Mouse (Mus musculus): ENCODE data around the gene Gm45521. TPM values are rescaled to one million over a fixed set of nuclear protein-coding genes. Genes with fewer than 3 reads are reported as not detected.

The Gm45521 gene
- polyA plus RNA-seq, 1 experiment from 2014 or later = not detected

DNA sequence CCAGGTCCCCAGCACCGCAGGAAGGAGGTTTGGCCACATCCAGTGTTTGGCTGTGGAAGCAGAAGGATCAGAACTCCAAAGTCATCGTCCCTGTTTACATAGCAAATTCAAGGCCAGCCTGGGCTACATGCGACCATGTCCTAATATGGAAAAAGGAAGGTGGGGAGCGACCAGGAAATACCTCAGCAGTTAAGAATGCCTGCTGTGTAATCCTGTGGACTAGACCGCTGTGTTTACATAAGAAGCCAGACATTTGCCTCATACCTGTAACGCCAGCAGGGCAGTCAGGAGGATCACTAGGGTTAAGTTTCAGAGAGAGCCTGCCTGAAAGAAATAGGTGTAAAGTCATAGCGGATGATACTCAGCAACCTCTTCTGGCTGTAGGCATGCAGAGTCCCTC lies 6.1 kb downstream of the Gm45521 start:
- no peaks in the 10 kb centered on the region for H3K36me3 ChIP-seq (ENCODE audit: control insufficient read depth, insufficient read depth, low read length)
- peak overlapping the region; percentile 4; the same call in 1 of the 2 replicates for H3K27ac ChIP-seq (ENCODE audit: low read length)
- H3K4me2 ChIP-seq (ENCODE audit: low read depth, low read length) = no peak overlapping the region
- WGBS = 42% methylated on average over 7 of the region's 7 CpGs
- H3K4me3 ChIP-seq (replicated peaks; ENCODE audit: low read length) = no peak overlapping the region
- no peak for ATAC-seq (ENCODE audit: insufficient read depth, low FRiP score)
- H3K9ac ChIP-seq (ENCODE audit: low read length) = no peak overlapping the region
- peaks cover 13% of the 10 kb centered on the region for H3K4me1 ChIP-seq (ENCODE audit: control insufficient read depth, insufficient read depth, low read length)
- no peaks in the 10 kb centered on the region for H3K9me3 ChIP-seq (replicated peaks; ENCODE audit: control insufficient read depth, low read length)
- H3K27me3 ChIP-seq (ENCODE audit: control insufficient read depth, insufficient read depth, low read length) = no peaks in the 10 kb centered on the region

DNA sequence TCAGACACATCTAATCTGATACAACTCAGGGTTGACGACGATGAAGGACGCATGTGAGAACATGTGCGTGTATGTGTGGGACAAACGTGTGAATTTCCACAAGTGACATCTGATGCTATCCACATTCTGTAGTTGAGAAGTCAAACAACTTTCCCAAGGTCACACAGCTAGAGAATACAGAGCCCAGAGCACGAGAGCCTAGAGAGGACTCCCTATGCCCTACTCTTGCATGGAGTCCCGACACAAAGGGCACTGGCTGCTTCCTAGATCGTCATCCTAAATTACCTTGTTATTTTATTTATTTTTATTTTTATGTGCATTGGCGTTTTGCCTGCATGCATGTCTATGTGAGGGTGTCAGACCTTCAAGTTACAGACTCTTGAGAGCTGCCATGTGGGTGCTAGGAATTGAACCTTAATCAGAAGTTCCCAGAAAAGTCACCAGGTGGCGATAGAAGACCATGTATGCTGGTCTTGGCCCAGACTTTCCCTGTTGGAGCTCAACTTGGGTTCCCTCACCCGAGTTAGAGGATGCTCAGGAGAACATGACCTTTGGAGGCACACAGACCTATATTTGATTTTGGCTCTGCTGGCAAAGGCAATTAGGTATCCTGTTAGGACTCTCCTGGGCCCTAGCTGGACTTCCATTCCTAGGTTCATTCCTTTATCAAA lies 7.3 kb downstream of the Gm45521 start:
- ATAC-seq (ENCODE audit: insufficient read depth, low FRiP score) = peak; percentile 65; the same call in 1 of the 2 replicates
- no peaks in the 10 kb centered on the region for H3K27me3 ChIP-seq (ENCODE audit: control insufficient read depth, insufficient read depth, low read length)
- H3K4me3 ChIP-seq (replicated peaks; ENCODE audit: low read length) = no peak overlapping the region
- no peaks in the 10 kb centered on the region for H3K36me3 ChIP-seq (ENCODE audit: control insufficient read depth, insufficient read depth, low read length)
- H3K4me1 ChIP-seq (ENCODE audit: control insufficient read depth, insufficient read depth, low read length) = peaks cover 13% of the 10 kb centered on the region
- H3K27ac ChIP-seq (ENCODE audit: low read length) = no peak overlapping the region
- H3K9me3 ChIP-seq (replicated peaks; ENCODE audit: control insufficient read depth, low read length) = no peaks in the 10 kb centered on the region
- no peak overlapping the region for H3K9ac ChIP-seq (ENCODE audit: low read length)
- 45% methylated on average over 11 of the region's 11 CpGs for WGBS
- no peak overlapping the region for H3K4me2 ChIP-seq (ENCODE audit: low read depth, low read length)

DNA sequence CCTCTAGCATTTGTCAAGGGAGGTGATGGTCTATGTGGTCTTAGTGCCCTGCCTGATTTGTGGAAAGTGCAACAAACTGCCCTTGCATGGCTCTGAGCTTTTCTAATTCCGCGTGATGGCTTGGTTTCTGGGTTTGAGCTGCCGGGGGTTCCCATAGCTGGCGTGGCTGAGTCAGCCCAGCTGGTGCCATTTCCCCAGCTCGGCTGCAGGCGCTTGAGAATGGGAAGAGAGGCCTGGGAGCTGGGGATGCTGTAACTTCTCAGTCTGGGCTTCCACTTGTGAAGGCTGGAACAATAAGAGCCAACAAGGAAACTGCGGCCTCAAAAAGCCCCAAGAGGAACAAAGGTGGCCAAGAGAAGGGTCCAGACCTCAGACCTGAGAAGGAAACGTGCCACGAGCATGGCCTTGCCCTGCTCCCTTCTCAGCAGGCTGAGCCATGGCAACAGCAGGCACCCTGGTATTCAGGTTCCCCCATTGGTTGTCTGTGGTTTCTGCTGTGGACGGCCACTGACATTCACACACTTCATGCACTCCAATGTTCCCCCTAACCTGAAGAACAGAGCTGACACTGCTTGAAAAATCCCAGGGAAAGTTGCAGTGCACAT lies 14.9 kb downstream of the Gm45521 start:
- Histone ChIP-seq H3K4me2 (ENCODE audit: low read depth, low read length) (no peak overlapping the region), H3K36me3 (ENCODE audit: control insufficient read depth, insufficient read depth, low read length) (no peaks in the 10 kb centered on the region), H3K4me1 (ENCODE audit: control insufficient read depth, insufficient read depth, low read length) (no peaks in the 10 kb centered on the region), H3K27me3 (ENCODE audit: control insufficient read depth, insufficient read depth, low read length) (no peaks in the 10 kb centered on the region), H3K9me3 (replicated peaks; ENCODE audit: control insufficient read depth, low read length) (no peaks in the 10 kb centered on the region), H3K9ac (ENCODE audit: low read length) (no peak overlapping the region), H3K4me3 (replicated peaks; ENCODE audit: low read length) (no peak overlapping the region), H3K27ac (ENCODE audit: low read length) (no peak overlapping the region)
- ATAC-seq (ENCODE audit: insufficient read depth, low FRiP score) = no peak
- 53% methylated on average over 10 of the region's 10 CpGs for WGBS

GRCm38 (mm10) chr14:7974643-7975042 lies 17.6 kb downstream of the Gm45521 start:
- Histone ChIP-seq H3K9ac (ENCODE audit: low read length) (no peak overlapping the region), H3K27me3 (ENCODE audit: control insufficient read depth, insufficient read depth, low read length) (no peaks in the 10 kb centered on the region), H3K4me1 (ENCODE audit: control insufficient read depth, insufficient read depth, low read length) (no peaks in the 10 kb centered on the region), H3K36me3 (ENCODE audit: control insufficient read depth, insufficient read depth, low read length) (no peaks in the 10 kb centered on the region), H3K27ac (ENCODE audit: low read length) (no peak overlapping the region), H3K9me3 (replicated peaks; ENCODE audit: control insufficient read depth, low read length) (no peaks in the 10 kb centered on the region), H3K4me3 (replicated peaks; ENCODE audit: low read length) (no peak overlapping the region), H3K4me2 (ENCODE audit: low read depth, low read length) (no peak overlapping the region)
- no peak for ATAC-seq (ENCODE audit: insufficient read depth, low FRiP score)
- 88% methylated on average over 1 of the region's 1 CpGs for WGBS

DNA sequence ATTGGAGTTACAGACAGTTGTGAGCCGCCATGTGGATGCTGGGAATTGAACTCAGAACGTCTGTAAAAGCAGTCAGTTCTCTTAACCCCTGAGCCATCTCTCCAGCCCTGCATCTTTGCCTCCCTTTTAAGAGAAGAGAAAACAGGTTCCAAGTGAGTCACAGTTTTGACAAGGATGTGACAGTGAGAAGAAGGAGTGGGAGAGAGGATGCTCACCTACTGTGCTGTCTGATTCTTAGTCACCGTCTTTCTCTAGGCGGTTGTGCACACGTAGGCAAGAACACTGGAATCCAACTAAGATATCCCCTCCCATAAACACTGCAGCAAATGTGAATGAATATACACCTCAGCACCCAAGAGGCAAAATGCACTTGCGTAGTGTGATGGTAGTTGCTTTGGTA lies 18.1 kb downstream of the Gm45521 start:
- H3K27me3 ChIP-seq (ENCODE audit: control insufficient read depth, insufficient read depth, low read length) = no peaks in the 10 kb centered on the region
- no peaks in the 10 kb centered on the region for H3K36me3 ChIP-seq (ENCODE audit: control insufficient read depth, insufficient read depth, low read length)
- no peak overlapping the region for H3K27ac ChIP-seq (ENCODE audit: low read length)
- 80% methylated on average over 6 of the region's 6 CpGs for WGBS
- no peak overlapping the region for H3K4me2 ChIP-seq (ENCODE audit: low read depth, low read length)
- H3K9ac ChIP-seq (ENCODE audit: low read length) = no peak overlapping the region
- no peak for ATAC-seq (ENCODE audit: insufficient read depth, low FRiP score)
- H3K4me1 ChIP-seq (ENCODE audit: control insufficient read depth, insufficient read depth, low read length) = no peaks in the 10 kb centered on the region
- no peak overlapping the region for H3K4me3 ChIP-seq (replicated peaks; ENCODE audit: low read length)
- no peaks in the 10 kb centered on the region for H3K9me3 ChIP-seq (replicated peaks; ENCODE audit: control insufficient read depth, low read length)

DNA sequence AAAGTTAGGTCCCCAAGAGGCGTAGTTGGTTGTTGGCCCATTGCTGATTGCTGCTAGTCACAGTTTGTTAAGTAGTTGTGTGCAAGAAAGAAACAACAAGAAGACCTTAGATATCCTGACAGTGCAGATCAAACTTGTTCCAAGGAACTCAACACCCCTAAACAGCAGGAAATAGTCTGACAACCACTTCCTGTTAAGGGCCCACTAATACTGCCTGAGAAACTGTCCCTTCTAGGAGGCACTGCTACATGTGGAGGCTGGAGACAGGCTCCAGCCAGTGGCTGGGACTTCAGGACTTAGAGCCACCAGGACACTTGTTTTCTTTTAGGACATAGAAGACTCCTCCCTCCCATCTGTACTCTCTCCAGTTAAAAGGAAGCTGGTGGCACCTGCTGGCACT lies 20.4 kb downstream of the Gm45521 start:
- no peak overlapping the region for H3K4me3 ChIP-seq (replicated peaks; ENCODE audit: low read length)
- no peak overlapping the region for H3K4me2 ChIP-seq (ENCODE audit: low read depth, low read length)
- no peaks in the 10 kb centered on the region for H3K27me3 ChIP-seq (ENCODE audit: control insufficient read depth, insufficient read depth, low read length)
- no peak overlapping the region for H3K9ac ChIP-seq (ENCODE audit: low read length)
- ATAC-seq (ENCODE audit: insufficient read depth, low FRiP score) = no peak
- H3K4me1 ChIP-seq (ENCODE audit: control insufficient read depth, insufficient read depth, low read length) = no peaks in the 10 kb centered on the region
- no peaks in the 10 kb centered on the region for H3K36me3 ChIP-seq (ENCODE audit: control insufficient read depth, insufficient read depth, low read length)
- no peak overlapping the region for H3K27ac ChIP-seq (ENCODE audit: low read length)
- H3K9me3 ChIP-seq (replicated peaks; ENCODE audit: control insufficient read depth, low read length) = no peaks in the 10 kb centered on the region
- WGBS = 91% methylated on average over 1 of the region's 1 CpGs

DNA sequence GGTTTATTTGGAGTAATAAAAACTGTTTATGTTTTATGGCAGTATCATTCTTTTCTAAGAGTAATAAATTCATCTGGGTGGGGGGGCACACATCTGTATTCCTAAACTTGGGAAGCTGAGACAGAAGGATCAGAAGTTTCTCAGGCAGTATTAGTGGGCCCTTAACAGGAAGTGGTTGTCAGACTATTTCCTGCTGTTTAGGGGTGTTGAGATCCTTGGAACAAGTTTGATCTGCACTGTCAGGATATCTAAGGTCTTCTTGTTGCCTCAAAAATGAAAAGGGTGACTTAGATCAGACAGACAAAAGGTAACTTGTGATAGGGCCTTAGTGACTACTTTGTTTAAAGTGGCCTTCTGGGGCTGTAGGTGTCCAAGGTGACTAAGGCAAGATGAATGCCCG lies 21.1 kb downstream of the Gm45521 start:
- H3K36me3 ChIP-seq (ENCODE audit: control insufficient read depth, insufficient read depth, low read length) = no peaks in the 10 kb centered on the region
- no peak overlapping the region for H3K4me3 ChIP-seq (replicated peaks; ENCODE audit: low read length)
- ATAC-seq (ENCODE audit: insufficient read depth, low FRiP score) = no peak
- no peak overlapping the region for H3K4me2 ChIP-seq (ENCODE audit: low read depth, low read length)
- H3K27ac ChIP-seq (ENCODE audit: low read length) = no peak overlapping the region
- no peaks in the 10 kb centered on the region for H3K27me3 ChIP-seq (ENCODE audit: control insufficient read depth, insufficient read depth, low read length)
- no peaks in the 10 kb centered on the region for H3K4me1 ChIP-seq (ENCODE audit: control insufficient read depth, insufficient read depth, low read length)
- no peak overlapping the region for H3K9ac ChIP-seq (ENCODE audit: low read length)
- WGBS = 67% methylated on average over 1 of the region's 1 CpGs
- H3K9me3 ChIP-seq (replicated peaks; ENCODE audit: control insufficient read depth, low read length) = no peaks in the 10 kb centered on the region

DNA sequence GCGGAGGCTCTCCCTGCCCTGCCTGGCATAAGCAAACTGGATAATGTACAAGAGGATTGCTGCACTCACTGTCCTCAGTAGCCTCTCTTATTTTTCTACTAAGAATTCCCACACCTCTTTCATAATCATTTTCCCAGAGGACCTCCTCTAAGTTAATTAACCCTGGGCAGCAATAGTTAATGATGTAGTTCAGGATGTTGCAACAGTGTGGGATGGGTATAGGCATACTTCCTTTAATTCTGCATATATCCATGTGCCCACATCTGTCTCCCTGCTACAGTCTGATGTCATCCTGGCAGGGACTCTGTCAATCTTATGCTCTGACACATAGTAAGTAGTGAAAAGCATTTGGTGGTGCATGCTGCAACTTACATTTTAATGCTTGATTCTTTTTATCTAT lies 24.1 kb downstream of the Gm45521 start:
- ATAC-seq (ENCODE audit: insufficient read depth, low FRiP score) = no peak
- WGBS = 92% methylated on average over 1 of the region's 1 CpGs
- H3K27ac ChIP-seq (ENCODE audit: low read length) = no peak overlapping the region
- H3K36me3 ChIP-seq (ENCODE audit: control insufficient read depth, insufficient read depth, low read length) = no peaks in the 10 kb centered on the region
- no peak overlapping the region for H3K4me2 ChIP-seq (ENCODE audit: low read depth, low read length)
- H3K9me3 ChIP-seq (replicated peaks; ENCODE audit: control insufficient read depth, low read length) = no peaks in the 10 kb centered on the region
- no peaks in the 10 kb centered on the region for H3K27me3 ChIP-seq (ENCODE audit: control insufficient read depth, insufficient read depth, low read length)
- no peaks in the 10 kb centered on the region for H3K4me1 ChIP-seq (ENCODE audit: control insufficient read depth, insufficient read depth, low read length)
- no peak overlapping the region for H3K9ac ChIP-seq (ENCODE audit: low read length)
- no peak overlapping the region for H3K4me3 ChIP-seq (replicated peaks; ENCODE audit: low read length)

- no peaks in the 10 kb centered on the region for H3K4me1 ChIP-seq (ENCODE audit: control insufficient read depth, insufficient read depth, low read length)
- 90% methylated on average over 6 of the region's 6 CpGs for WGBS
- no peak overlapping the region for H3K27ac ChIP-seq (ENCODE audit: low read length)
- no peaks in the 10 kb centered on the region for H3K9me3 ChIP-seq (replicated peaks; ENCODE audit: control insufficient read depth, low read length)
- no peak overlapping the region for H3K9ac ChIP-seq (ENCODE audit: low read length)
- ATAC-seq (ENCODE audit: insufficient read depth, low FRiP score) = no peak
- no peak overlapping the region for H3K4me2 ChIP-seq (ENCODE audit: low read depth, low read length)
- no peaks in the 10 kb centered on the region for H3K27me3 ChIP-seq (ENCODE audit: control insufficient read depth, insufficient read depth, low read length)
- no peaks in the 10 kb centered on the region for H3K36me3 ChIP-seq (ENCODE audit: control insufficient read depth, insufficient read depth, low read length)
- no peak overlapping the region for H3K4me3 ChIP-seq (replicated peaks; ENCODE audit: low read length)
These were observed 29.8 kb downstream of the Gm45521 start for GRCm38 (mm10) chr14:7986913-7987312.
